Mouse (Mus musculus) Patski (cell line): ENCODE data around the gene Bud31. TPM values are rescaled to one million over a fixed set of nuclear protein-coding genes. Genes with fewer than 3 reads are reported as not detected.

ENCODE experiments used
- ATAC-seq: fragments of 100-300 bp; one replicate; pipeline ENCODE4 v1.8.0; 2021
- CTCF ChIA-PET: fragments of 350-600 bp; sonication (Branson Sonifier 250); formaldehyde crosslinking; loops from one replicate; lab custom pipeline; 2022; ENCODE audit warnings: inconsistent platforms; lab: Charles Lee
- POLR2A ChIA-PET: fragments of 350-600 bp; sonication (Branson Sonifier 250); formaldehyde crosslinking; loops from one replicate; lab custom pipeline; 2022; ENCODE audit warnings: antibody characterized with exemption, inconsistent platforms; lab: Charles Lee
- DNase-seq: peaks from one replicate; pipeline ENCODE4 v3.0.0-alpha.2; 2011; ENCODE audit warnings: low read depth, low spot score
- H3K27me3 ChIP-seq: fragments of 371-371 bp; one replicate; pipeline ENCODE4 v1.5.1; 2021
- CTCF ChIP-seq: fragments of 100-300 bp; IDR thresholded peaks from one replicate; pipeline ENCODE4 v1.5.1; 2021
- in situ Hi-C: fragments of 300-500 bp; cut with MboI; formaldehyde crosslinking; loops from 3 replicates; pipeline ENCODE4 v1.11.1; 2018; ENCODE audit warnings: low pct_unique_long_range_greater_than_20kb, mixed read lengths
- polyA plus RNA-seq: library from polyadenylated mRNA; unstranded; gene quantifications from one replicate; pipeline ENCODE4 v1.2.3, GENCODE M21; 2021

The Bud31 gene
- polyA plus RNA-seq, 1 experiment from 2014 or later = 170 TPM

DNA sequence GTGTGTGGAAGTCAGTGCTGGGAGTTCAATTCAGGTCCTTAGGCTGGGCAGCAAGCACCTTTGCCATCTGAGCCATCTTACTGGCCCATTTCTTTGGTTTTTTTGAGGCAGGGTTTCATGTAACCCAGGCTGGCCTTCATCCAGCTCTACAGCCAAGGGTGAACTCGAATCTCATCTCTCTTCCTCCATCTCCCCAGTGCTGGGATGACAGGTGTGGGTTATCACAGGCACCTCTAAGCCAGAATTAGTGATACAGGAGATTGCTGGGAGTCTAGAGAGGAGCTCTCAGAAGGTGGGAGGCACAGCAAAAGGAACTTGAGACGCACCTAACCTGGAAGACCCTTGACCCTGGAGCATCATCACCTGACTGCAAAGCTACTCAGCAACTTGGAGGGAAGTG is 26.7 kb upstream of the Bud31 start:
- TF ChIP-seq CTCF = no peak
- ATAC-seq = no peak
- no peaks in the 10 kb centered on the region for H3K27me3 ChIP-seq
- in situ Hi-C loops = no loop called here
- POLR2A ChIA-PET = interaction anchor here (1.4 kb wide), 1 partner anchor 30 kb away, joined by 9 read pairs; the partner anchor contains the start of genes Arpc1a and Kpna7
- CTCF ChIA-PET = no interaction called here
- DNase-seq = no peak

DNA sequence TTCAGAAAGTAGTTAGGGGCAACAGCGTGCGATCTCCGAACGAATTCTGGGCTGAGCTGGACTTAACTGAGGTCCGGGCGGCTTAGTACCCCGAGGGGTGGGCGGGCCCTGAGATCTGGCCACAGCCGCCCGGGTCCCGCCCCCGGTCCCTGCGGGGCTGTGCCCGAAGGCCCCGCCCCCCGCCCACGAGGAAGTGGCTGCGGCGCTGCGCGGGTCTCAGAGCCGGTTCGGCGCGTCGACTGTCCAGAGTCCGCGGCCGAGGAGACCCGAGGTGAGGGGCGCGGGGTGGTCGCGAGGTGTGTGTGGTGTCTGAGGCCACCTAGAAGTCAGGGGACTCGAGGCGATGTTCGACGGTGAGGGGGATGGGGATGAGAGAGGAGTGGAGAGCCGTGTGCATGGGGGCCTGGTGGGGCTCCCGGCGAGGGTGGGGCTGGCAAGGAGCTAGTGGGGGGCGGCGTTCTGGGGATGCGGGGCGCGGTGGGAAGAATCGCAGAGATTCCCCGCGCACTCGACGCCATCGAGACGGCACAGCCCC is 26.0 kb upstream of the Bud31 start, which contains the start of gene Arpc1b:
Gene Arpc1b, plus strand, starts transcription at position 145 of the 535 bp plus-strand sequence.
- no peaks in the 10 kb centered on the region for H3K27me3 ChIP-seq
- CTCF ChIA-PET = interaction anchor here (1.3 kb wide), 1 partner anchor 27 kb away, joined by 4 read pairs; no protein-coding TSS in a partner anchor
- POLR2A ChIA-PET = interaction anchor here (0.7 to 1.4 kb wide), 4 partner anchors 9 to 44 kb away, joined by 3 to 9 read pairs (median 3); partner anchors contain the start of genes Arpc1a and Kpna7
- no peak for TF ChIP-seq CTCF
- DNase-seq = no peak
- peak; percentile 65 for ATAC-seq
- in situ Hi-C loops = no loop called here

DNA sequence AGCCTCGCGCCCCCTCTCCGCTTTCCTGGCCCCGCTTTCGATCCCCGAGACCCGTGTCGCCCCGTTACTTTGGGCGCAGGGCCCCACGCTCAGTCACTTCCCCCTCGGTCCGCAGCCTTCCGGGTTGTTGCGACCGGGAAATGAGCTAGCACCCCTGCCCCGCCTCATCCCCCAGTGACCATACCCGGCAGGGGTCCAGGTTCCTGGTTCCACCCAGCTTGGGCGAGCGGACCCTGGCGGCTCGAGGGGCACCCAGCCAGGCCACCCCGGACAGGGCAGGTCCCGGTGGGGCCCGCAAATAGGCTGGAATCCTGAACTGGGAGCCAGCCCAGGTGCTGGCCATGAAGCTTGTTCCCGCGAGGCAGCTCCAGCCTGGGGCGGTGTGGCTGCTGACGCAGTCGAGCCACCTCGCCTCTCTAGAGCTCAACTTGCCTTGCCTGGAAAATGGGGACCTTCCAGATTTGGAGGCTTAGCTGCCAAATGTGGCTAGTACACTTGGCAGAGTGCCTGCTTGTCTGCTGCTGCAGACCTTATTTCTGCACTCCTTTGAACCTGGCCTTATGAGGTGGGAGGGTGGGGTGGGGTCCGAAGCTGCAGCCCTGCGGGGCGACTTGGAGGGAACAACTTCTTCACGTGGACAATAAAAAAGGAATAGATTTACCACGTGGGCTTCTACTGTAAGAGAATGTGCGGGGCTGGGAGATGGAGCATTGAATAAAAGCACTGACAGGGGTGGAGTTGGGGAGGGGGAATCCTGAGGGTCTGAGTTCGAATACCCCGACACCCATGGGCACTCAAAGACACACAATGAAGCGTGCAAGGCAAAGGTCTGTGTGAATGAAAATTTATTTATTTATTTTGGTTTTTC is 25.3 kb upstream of the Bud31 start:
- no peaks in the 10 kb centered on the region for H3K27me3 ChIP-seq
- ATAC-seq = peak; percentile 58
- TF ChIP-seq CTCF = no peak
- in situ Hi-C loops = no loop called here
- no peak for DNase-seq
- ChIA-PET CTCF (interaction anchor here (1.3 kb wide), 2 partner anchors 22 to 26 kb away, joined by 3 to 4 read pairs; no protein-coding TSS in a partner anchor), POLR2A (interaction anchor here (0.5 to 1.4 kb wide), 6 partner anchors 9 to 75 kb away, joined by 3 to 9 read pairs (median 3); partner anchors contain the start of genes Arpc1a and Kpna7)

DNA sequence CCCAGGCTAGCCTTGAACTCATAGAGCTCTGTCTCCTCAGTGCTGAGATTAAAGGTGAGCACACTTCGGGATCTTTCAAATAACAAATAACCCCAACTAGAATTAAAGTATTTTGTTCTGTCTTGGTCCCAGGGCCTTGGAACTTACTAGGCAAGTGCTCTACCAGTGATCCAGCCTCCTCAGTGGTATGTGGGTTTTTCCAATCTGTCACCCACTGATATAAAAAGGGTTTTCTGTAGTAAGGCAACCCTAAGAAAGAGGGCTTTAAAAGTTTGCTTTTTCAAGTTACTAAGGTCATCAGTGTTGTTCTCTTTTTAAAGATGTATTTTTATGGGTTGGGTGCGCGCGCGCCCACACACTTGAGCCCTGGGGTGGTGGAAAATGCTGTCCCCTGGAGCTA is 24.4 kb upstream of the Bud31 start:
- ATAC-seq (no peak), DNase-seq (no peak)
- H3K27me3 ChIP-seq = no peaks in the 10 kb centered on the region
- ChIA-PET POLR2A (interaction anchor here (0.6 kb wide), 1 partner anchor 74 kb away, joined by 4 read pairs; no protein-coding TSS in a partner anchor), CTCF (interaction anchor here (1.3 kb wide), 2 partner anchors 21 to 26 kb away, joined by 3 to 4 read pairs; no protein-coding TSS in a partner anchor)
- in situ Hi-C loops = no loop called here
- TF ChIP-seq CTCF = no peak

DNA sequence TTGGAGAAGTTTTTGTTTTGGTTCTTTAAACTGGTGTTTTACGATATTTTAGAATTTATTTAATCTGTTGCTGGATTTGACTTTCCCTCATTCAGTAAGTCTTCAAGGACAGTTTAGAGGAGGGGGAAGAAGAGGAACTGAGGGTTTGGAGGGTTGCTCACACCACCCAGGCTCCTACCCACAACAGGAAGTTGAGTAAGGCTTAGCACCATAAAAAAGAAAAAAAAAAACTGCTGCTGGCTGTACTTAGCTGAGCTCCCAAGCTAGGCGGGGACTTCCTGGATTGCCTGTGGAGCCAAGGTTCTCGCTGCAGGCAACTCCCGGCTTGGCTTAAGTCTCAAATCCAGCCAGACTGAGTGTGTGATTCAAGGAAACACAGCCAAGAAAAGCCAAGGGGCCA is 23.8 kb upstream of the Bud31 start:
- in situ Hi-C loops = no loop called here
- CTCF ChIA-PET = interaction anchor here (1.0 kb wide), 1 partner anchor 11 kb away, joined by 6 read pairs; no protein-coding TSS in a partner anchor

DNA sequence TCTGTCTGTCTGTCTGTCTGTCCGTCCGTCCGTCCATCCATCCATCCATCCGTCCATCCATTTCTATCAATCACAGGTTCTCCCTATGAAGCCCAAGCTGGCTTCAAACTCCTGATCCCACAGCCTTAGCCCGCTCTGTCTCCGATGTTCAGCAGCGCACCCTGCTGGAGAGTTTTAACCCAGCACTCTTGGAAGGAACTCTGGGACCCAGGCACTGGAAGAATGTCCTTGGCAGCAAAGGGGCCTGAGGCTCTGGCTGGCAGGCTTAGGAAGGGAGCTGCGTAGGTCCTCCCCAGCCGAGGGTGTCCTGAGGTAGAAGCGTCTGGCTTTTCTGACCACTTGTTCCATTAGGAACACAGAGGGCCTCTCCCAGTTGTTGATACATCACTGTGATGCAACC is 23.2 kb upstream of the Bud31 start:
- in situ Hi-C loops = no loop called here
- TF ChIP-seq CTCF = no peak
- ChIA-PET POLR2A (interaction anchor here (0.9 to 1.0 kb wide), 2 partner anchors 12 to 13 kb away, joined by 3 to 6 read pairs; no protein-coding TSS in a partner anchor), CTCF (interaction anchor here (1.0 kb wide), 1 partner anchor 10 kb away, joined by 6 read pairs; no protein-coding TSS in a partner anchor)
- DNase-seq (no peak), ATAC-seq (peak; percentile 18)
- no peaks in the 10 kb centered on the region for H3K27me3 ChIP-seq

More for the DNA sequence above, 23.8 kb upstream of the Bud31 start:
- ATAC-seq = peak; percentile 57
- DNase-seq = peak; percentile 84
- H3K27me3 ChIP-seq = no peaks in the 10 kb centered on the region
- POLR2A ChIA-PET = interaction anchor here (1.0 kb wide), 1 partner anchor 14 kb away, joined by 6 read pairs; no protein-coding TSS in a partner anchor
- TF ChIP-seq CTCF = no peak

DNA sequence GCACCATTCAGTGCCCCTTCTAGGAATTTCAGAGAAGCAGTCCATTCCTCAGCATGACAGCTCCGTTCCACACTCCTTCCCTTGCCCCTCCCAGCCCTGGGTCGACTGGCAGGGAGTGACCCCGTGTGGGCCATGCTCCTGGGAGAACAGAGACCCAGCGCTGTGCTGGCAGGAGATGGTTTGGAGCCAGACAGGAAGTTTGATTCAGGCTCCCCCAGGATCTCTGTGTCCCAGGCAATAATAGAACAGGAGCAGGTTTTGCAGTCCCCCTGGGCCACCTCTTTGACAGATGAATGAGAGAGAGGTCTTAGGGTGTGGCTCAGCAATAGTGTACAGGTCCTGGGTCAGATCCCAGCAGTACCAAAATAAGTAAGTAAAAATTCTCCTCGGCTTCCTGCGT is 22.2 kb upstream of the Bud31 start:
- no peaks in the 10 kb centered on the region for H3K27me3 ChIP-seq
- POLR2A ChIA-PET = interaction anchor here (0.9 kb wide), 1 partner anchor 11 kb away, joined by 3 read pairs; no protein-coding TSS in a partner anchor
- CTCF ChIA-PET = no interaction called here
- ATAC-seq (no peak), DNase-seq (no peak)
- TF ChIP-seq CTCF = no peak
- in situ Hi-C loops = no loop called here

DNA sequence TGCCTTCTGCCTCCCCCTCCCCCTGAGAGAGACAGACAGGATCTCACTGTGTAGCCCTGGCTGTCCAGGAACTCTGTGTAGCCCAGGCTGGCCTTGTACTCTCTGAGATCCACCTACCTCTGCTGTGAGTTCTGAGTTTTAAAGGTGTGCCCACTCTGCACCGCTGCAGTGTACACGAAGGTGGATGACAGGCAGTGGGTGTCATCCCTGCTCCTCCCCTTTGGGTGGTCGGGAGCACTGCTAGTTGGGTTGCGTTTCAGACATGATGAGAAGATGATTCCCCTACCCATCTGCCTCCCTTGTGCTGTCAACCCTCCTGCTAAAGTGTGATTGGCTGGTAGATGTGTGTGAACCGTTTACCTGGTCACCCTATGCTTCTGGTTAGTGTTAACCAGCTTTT is 21.7 kb upstream of the Bud31 start:
- in situ Hi-C loops = no loop called here
- DNase-seq = no peak

DNA sequence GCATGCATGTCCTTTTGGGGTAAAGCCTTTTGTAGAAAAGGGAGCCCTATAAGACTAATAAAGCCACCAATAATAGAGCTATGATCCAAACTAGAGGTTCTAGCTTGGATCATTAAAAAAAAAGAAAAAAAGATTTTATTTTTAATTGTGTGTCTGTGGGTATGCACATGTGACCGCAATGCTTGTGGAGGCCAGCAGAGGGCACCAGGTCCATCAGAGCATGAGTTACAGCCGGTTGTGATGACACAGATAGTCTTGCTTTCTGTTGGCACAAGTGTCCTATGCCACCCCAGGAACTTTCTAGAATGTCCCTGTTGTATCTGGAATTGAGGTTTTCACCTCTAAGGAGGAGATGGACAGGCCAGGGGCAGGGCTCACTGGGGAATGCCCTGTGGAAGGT is 20.8 kb upstream of the Bud31 start:
- H3K27me3 ChIP-seq = no peaks in the 10 kb centered on the region
- CTCF ChIA-PET = no interaction called here
- ATAC-seq (no peak), DNase-seq (no peak)
- in situ Hi-C loops = no loop called here
- TF ChIP-seq CTCF = no peak
- POLR2A ChIA-PET = interaction anchor here (0.7 to 0.9 kb wide), 3 partner anchors 8 to 14 kb away, joined by 3 to 4 read pairs (median 3); no protein-coding TSS in a partner anchor

More for the DNA sequence above, 21.7 kb upstream of the Bud31 start:
- TF ChIP-seq CTCF = no peak
- ATAC-seq = no peak
- CTCF ChIA-PET = no interaction called here
- POLR2A ChIA-PET = interaction anchor here (0.7 kb wide), 1 partner anchor 10 kb away, joined by 4 read pairs; no protein-coding TSS in a partner anchor
- H3K27me3 ChIP-seq = no peaks in the 10 kb centered on the region

DNA sequence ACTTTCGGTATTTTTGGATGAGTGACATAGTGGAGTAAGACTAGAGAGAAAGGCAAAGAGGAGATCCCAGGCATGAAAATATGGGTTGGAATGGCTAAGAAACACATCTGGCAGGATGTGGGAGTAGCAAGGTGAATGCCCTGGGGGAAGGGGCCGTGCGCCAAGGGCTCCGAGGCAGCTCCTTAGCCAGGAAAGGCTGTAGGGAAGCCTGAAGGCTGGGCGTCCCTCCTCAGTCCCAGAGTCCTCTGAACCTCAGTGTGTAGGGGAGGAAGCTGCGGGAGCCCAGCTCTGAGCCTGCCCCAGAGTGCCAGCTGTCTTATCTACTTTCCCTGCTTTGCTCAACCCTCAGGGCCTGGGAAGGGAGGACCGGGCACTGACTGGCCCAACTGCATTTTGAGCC is 19.2 kb upstream of the Bud31 start:
- ATAC-seq (no peak), DNase-seq (no peak)
- no peaks in the 10 kb centered on the region for H3K27me3 ChIP-seq
- ChIA-PET POLR2A (interaction anchor here (1.0 kb wide), 1 partner anchor 38 kb away, joined by 3 read pairs; the partner anchor contains the start of gene Arpc1a), CTCF (interaction anchor here (0.8 kb wide), 1 partner anchor 10 kb away, joined by 3 read pairs; no protein-coding TSS in a partner anchor)
- TF ChIP-seq CTCF = no peak
- in situ Hi-C loops = no loop called here
